Mouse (Mus musculus) layer of hippocampus, postnatal 36 days (tissue): Measurements from ENCODE around the gene Arpp21. TPM values are rescaled to one million over a fixed set of nuclear protein-coding genes. Genes with fewer than 3 reads are reported as not detected.
"Not testable (repeated sequence)": the region's sequence is repeated elsewhere in the genome, so short reads cannot be mapped to it uniquely, and the experiment has no call there.

Source experiments
- DNase-seq, 2 experiments: peaks; one replicate each; pipeline ENCODE4 v3.0.0; 2022
- total RNA-seq, 2 experiments: library from RNA; stranded (reverse); gene quantifications; 2 replicates each; pipeline ENCODE4 v1.2.3; 2021

Arpp21 gene
- total RNA-seq, 2 experiments from 2014 or later, result 221 to 241 TPM

DNA sequence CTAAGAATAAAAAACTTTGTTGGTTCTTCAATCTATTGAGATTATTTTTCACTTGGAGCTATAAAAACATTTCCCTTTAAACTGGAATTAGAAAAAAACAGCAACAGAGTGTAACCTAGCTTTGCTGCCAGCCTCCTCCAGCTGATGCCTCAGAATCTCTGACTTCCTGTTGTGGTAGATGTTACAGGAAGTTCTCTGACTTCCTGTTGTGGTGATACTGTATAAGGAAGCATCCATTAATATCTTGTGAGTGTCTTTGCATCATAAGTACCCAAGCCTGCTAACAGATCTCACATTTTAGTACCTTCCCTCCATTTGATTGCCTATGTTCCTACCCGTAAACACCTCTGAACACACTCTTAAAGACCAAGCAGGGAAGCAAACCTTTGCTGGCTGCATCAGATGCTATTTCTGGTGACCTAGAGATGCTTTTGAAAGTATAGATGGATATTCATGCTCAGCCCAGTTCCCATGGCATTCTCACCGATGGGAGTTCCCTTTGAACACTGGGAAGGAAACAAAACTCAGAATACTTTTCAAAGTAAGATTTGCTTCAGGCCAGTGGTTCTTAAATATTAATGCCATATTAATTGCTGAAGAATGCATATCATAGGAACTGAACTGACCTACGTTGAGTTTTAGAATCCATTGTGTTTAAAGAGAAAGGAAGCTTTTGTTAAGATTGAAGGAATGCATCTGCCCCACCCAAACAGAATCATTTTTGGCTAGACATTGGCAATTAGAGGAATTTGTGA is 134.7 kb downstream of the Arpp21 start:
- DNase-seq, result no peak

GRCm38 (mm10) chr9:112098267-112098666 is 137.5 kb downstream of the Arpp21 start:
- DNase-seq, result no peak

DNA sequence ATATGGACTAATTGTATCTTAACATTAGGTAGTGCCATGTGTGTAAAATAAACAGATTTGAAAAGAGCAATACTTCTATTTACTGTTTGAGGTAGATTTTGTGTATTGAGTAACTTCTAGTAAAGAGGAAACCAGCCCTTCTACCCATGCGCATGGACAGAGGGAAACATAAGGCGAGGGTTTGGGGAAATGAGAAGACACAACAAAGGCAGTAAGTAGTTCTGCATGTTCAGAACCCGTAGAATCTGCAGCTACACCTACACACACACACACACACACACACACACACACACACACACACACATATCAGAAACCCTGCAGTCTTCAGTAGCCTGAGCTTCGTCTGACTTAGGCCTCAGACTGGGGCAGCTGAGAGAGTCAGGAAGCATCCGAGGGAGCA is 140.0 kb downstream of the Arpp21 start:
- no peak for DNase-seq

- no peak for DNase-seq
Observed at GRCm38 (mm10) chr9:112095198-112095597, 140.5 kb downstream of the Arpp21 start.

- DNase-seq, result no peak
Observed at GRCm38 (mm10) chr9:112078903-112079302, 156.8 kb downstream of the Arpp21 start.

DNA sequence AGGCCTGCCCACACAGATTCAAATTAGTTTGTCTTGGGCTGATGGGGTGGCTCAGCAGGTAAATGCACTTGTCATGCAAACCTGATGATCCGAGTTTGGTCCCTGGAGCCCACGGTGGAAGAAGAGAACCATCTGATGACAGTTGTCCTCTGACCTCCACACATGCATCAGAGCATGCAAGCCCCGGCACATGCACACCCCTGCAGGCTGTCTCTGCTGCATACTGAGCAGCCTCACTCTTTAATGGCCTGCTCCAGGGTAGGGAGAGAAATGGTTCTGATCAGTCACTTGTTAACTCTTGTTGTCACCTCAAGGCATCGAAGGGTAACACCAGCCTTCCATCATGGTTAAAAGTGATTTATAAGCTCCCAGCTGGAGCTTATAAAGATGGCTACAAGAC is 157.3 kb downstream of the Arpp21 start:
- no peak for DNase-seq

DNA sequence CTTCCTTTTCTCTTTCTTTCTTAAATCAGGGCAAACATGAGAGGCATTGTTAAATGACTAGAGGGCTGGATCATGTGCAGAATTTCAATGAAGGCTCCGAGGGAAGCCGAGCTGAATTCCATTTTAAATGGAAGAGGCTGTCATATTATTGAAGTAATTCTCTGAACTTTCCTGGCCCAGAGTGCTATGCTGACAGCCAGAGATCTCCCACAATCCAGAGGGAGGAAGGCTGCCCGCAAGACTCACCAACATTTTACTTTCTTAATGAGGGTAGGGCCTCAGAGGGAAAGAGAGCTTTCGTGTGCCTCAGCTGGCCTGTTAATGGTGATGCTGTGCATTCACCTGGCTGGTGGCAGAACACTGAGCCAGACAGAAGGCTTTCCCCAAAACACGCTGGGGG is 160.5 kb downstream of the Arpp21 start:
- no peak for DNase-seq

DNA sequence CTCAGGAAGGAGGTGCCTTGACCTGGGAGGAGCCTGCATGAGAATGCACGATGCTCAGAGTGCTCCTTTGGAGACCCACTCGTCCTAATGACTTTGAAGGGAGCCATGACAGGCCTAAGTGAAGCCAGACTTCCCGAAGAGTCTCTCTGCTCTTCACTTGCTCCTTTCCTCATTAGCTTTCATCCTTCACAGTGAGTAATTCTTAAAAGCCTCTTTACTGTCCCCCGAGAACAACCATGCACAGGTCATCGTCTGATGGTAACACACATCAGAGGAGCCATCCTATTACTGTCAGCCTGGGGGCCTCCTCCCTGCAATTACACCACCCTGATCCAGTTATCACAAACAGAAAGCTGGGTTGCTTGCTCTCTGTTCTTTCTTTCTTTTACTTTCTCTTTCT is 160.9 kb downstream of the Arpp21 start:
- DNase-seq, result no peak

- no peak for DNase-seq
Observed at GRCm38 (mm10) chr9:112071368-112071767, 164.4 kb downstream of the Arpp21 start.

GRCm38 (mm10) chr9:112070961-112071360 is 164.8 kb downstream of the Arpp21 start:
- DNase-seq, result no peak

DNA sequence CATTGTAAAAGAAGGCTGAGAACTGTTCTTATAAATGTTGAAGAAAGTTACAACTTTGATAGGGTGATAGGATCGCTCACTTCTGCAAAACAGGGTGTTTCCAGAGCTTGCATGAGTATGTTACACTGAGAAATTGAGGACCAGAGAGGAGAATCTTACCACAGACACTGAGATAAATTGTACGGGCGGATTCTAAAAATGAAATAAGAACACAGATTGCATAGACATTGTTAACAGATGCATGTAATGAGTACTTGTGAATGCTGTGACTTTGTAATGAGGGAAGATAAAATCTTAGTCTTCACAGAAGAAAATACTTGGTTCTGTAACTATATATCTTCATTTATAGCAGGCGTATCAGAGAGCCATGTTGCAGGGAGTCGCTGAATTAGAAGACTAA is 167.5 kb downstream of the Arpp21 start:
- no peak for DNase-seq

GRCm38 (mm10) chr9:112060696-112061425 is 174.9 kb downstream of the Arpp21 start:
- DNase-seq, result no peak

GRCm38 (mm10) chr9:112054807-112055381 is 180.8 kb downstream of the Arpp21 start:
- DNase-seq, result no peak

- DNase-seq, result no peak
Observed at GRCm38 (mm10) chr9:112047903-112048467, 187.8 kb downstream of the Arpp21 start.

DNA sequence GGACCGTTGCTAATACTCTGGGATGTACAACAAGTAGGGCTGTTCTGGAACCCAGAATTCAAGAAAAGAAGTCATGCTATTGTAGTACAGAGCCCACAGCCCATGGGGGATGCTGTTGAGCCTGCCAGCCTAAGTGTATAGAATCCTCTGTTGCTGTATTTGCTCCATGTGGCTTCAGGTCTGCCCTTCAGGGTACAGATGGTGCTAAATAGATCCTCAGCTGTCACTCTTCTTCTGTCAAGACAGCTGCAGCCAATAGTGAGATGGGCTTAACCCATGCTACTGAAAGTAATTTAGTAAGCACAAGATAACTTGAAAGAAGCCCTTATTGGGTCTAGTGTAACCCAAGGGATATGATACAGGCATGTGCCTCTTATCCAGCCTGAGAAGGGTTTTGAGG is 195.2 kb downstream of the Arpp21 start:
- DNase-seq, result no peak

- DNase-seq, result no peak
Observed at GRCm38 (mm10) chr9:112037732-112038131, 198.0 kb downstream of the Arpp21 start.

DNA sequence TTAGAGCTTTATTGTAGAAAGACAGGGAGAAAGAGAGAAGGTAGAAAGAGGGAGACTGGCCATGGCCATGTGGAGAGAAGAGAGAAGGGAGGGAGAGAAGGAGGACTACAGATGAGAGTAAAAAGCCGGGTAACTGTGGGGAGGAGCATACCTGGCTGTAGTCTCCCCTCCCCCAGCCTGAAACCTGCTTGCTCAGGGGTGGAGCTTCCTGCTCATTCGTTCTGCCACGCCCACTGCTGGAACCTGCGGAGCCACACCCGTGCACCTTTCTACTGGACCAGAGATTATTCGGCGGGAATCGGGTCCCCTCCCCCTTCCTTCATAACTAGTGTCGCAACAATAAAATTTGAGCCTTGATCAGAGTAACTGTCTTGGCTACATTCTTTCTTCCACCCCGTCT is 201.9 kb downstream of the Arpp21 start:
- DNase-seq, result not testable (repeated sequence)

DNA sequence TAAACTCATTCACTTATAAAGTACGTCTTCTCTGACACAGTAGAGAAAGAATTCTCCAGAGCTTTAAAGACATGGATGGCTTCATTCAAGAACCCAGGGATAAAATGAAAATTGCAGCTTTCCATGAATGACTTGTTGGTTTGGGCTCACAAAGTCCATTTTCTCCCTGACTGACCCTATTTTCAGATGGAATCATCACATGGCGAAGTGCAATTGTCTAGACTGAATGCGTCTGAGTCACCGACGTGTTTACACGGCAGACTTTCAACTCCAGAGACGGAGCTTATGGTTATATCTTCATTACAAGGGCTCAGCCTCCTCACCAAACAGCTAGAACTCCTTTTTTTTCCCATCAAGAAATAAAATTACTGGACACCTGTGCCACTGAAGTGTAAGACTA is 203.6 kb downstream of the Arpp21 start:
- DNase-seq, result no peak

GRCm38 (mm10) chr9:112023562-112024015 is 212.1 kb downstream of the Arpp21 start:
- no peak for DNase-seq

GRCm38 (mm10) chr9:112023111-112023510 is 212.6 kb downstream of the Arpp21 start:
- DNase-seq, result no peak
